Mouse (Mus musculus): ENCODE measurements around the gene Galnt3. TPM values are rescaled to one million over a fixed set of nuclear protein-coding genes. Genes with fewer than 3 reads are reported as not detected.

Gene Galnt3
- polyA plus RNA-seq, 1 experiment, result not detected

GRCm38 (mm10) chr2:66080731-66081130, 44.1 kb downstream of the Galnt3 start:
- no peak overlapping the region for H3K4me3 ChIP-seq (ENCODE audit: insufficient read depth, low read depth, low read length)
- no peaks in the 10 kb centered on the region for H3K4me1 ChIP-seq (ENCODE audit: control insufficient read depth, insufficient read depth, insufficient read length, low read length)
- H3K27ac ChIP-seq (replicated peaks; ENCODE audit: low read depth, low read length), result no peak overlapping the region

- Histone ChIP-seq H3K27ac (replicated peaks; ENCODE audit: low read depth, low read length) (no peak overlapping the region), H3K4me3 (ENCODE audit: insufficient read depth, low read depth, low read length) (no peak overlapping the region), H3K4me1 (ENCODE audit: control insufficient read depth, insufficient read depth, insufficient read length, low read length) (no peaks in the 10 kb centered on the region)
These were observed 55.3 kb downstream of the Galnt3 start for GRCm38 (mm10) chr2:66069454-66069853.

- Histone ChIP-seq H3K27ac (replicated peaks; ENCODE audit: low read depth, low read length) (no peak overlapping the region), H3K4me3 (ENCODE audit: insufficient read depth, low read depth, low read length) (no peak overlapping the region)
These were observed 61.5 kb downstream of the Galnt3 start for GRCm38 (mm10) chr2:66063291-66063690.

GRCm38 (mm10) chr2:66044405-66045089, 80.2 kb downstream of the Galnt3 start:
- H3K27ac ChIP-seq (replicated peaks; ENCODE audit: low read depth, low read length), result no peak overlapping the region
- H3K4me1 ChIP-seq (ENCODE audit: control insufficient read depth, insufficient read depth, insufficient read length, low read length), result no peaks in the 10 kb centered on the region
- H3K4me3 ChIP-seq (ENCODE audit: insufficient read depth, low read depth, low read length), result no peak overlapping the region

More at GRCm38 (mm10) chr2:66063291-66063690, 61.5 kb downstream of the Galnt3 start:
- no peaks in the 10 kb centered on the region for H3K4me1 ChIP-seq (ENCODE audit: control insufficient read depth, insufficient read depth, insufficient read length, low read length)

GRCm38 (mm10) chr2:66043441-66044404, 81.1 kb downstream of the Galnt3 start:
- Histone ChIP-seq H3K4me3 (ENCODE audit: insufficient read depth, low read depth, low read length) (no peak overlapping the region), H3K4me1 (ENCODE audit: control insufficient read depth, insufficient read depth, insufficient read length, low read length) (no peaks in the 10 kb centered on the region), H3K27ac (replicated peaks; ENCODE audit: low read depth, low read length) (no peak overlapping the region)

GRCm38 (mm10) chr2:66041917-66042419, 82.8 kb downstream of the Galnt3 start:
- Histone ChIP-seq H3K4me1 (ENCODE audit: control insufficient read depth, insufficient read depth, insufficient read length, low read length) (no peaks in the 10 kb centered on the region), H3K4me3 (ENCODE audit: insufficient read depth, low read depth, low read length) (no peak overlapping the region), H3K27ac (replicated peaks; ENCODE audit: low read depth, low read length) (no peak overlapping the region)

GRCm38 (mm10) chr2:66041203-66041916, 83.4 kb downstream of the Galnt3 start:
- no peak overlapping the region for H3K27ac ChIP-seq (replicated peaks; ENCODE audit: low read depth, low read length)
- no peak overlapping the region for H3K4me3 ChIP-seq (ENCODE audit: insufficient read depth, low read depth, low read length)
- H3K4me1 ChIP-seq (ENCODE audit: control insufficient read depth, insufficient read depth, insufficient read length, low read length), result no peaks in the 10 kb centered on the region

- Histone ChIP-seq H3K4me3 (ENCODE audit: insufficient read depth, low read depth, low read length) (no peak overlapping the region), H3K4me1 (ENCODE audit: control insufficient read depth, insufficient read depth, insufficient read length, low read length) (no peaks in the 10 kb centered on the region), H3K27ac (replicated peaks; ENCODE audit: low read depth, low read length) (no peak overlapping the region)
These were observed 84.2 kb downstream of the Galnt3 start for GRCm38 (mm10) chr2:66040611-66041010.

- no peak overlapping the region for H3K27ac ChIP-seq (replicated peaks; ENCODE audit: low read depth, low read length)
- no peaks in the 10 kb centered on the region for H3K4me1 ChIP-seq (ENCODE audit: control insufficient read depth, insufficient read depth, insufficient read length, low read length)
- no peak overlapping the region for H3K4me3 ChIP-seq (ENCODE audit: insufficient read depth, low read depth, low read length)
These were observed 89.7 kb downstream of the Galnt3 start for GRCm38 (mm10) chr2:66034907-66035679.

Other genes with a start within 250 kb of the Galnt3 start
- gene Ttc21b, start 131.6 kb upstream of the Galnt3 start, polyA plus RNA-seq (2012; ENCODE audit: insufficient read depth, insufficient read length, missing spikeins), result 2.8 and 4.6 TPM in 2 replicates

All from brown adipose tissue, adult 24 weeks (tissue).